Mouse (Mus musculus) liver, adult 2 months (tissue): Measurements from ENCODE around the gene Apex1. TPM values are rescaled to one million over a fixed set of nuclear protein-coding genes. Genes with fewer than 3 reads are reported as not detected.
"Not testable (repeated sequence)": the region's sequence is repeated elsewhere in the genome, so short reads cannot be mapped to it uniquely, and the experiment has no call there.

ENCODE experiments used
- DNase-seq: peaks from one replicate; pipeline ENCODE4 v3.0.0-alpha.2; 2011; ENCODE audit warnings: low read depth, low spot score; ENCODE audit errors: extremely low read depth
- H3K27ac ChIP-seq: fragments of 200-500 bp; replicated peaks from 2 replicates; pipeline ENCODE4 v1.5.1; 2012; ENCODE audit warnings: low read depth, mild to moderate bottlenecking, control low read depth, inconsistent platforms, low read length; ENCODE audit not compliant: insufficient read depth
- H3K27me3 ChIP-seq: fragments of 200-500 bp; 2 replicates; pipeline ENCODE4 v1.6.1; 2012; ENCODE audit warnings: mild to moderate bottlenecking, moderate library complexity, low read length, inconsistent platforms; ENCODE audit not compliant: control insufficient read depth, insufficient read depth
- H3K36me3 ChIP-seq: fragments of 200-500 bp; 2 replicates; pipeline ENCODE4 v1.6.1; 2012; ENCODE audit warnings: low read length, inconsistent platforms; ENCODE audit not compliant: control insufficient read depth, insufficient read depth
- H3K4me1 ChIP-seq: fragments of 200-500 bp; 2 replicates; pipeline ENCODE4 v1.6.1; 2011; ENCODE audit warnings: low read length; ENCODE audit not compliant: control insufficient read depth, insufficient read depth
- H3K4me3 ChIP-seq: fragments of 200-500 bp; 2 replicates; pipeline ENCODE4 v1.5.1; 2011; ENCODE audit warnings: low read depth, mild to moderate bottlenecking, control low read depth, low read length, moderate library complexity; ENCODE audit not compliant: insufficient read depth
- H3K79me2 ChIP-seq: fragments of 200-500 bp; 2 replicates; pipeline ENCODE4 v1.6.1; 2012; ENCODE audit warnings: inconsistent platforms, mild to moderate bottlenecking, low read length, moderate library complexity; ENCODE audit not compliant: control insufficient read depth, insufficient read depth
- H3K9ac ChIP-seq: fragments of 200-500 bp; 2 replicates; pipeline ENCODE4 v1.6.1; 2012; ENCODE audit warnings: low read depth, mild to moderate bottlenecking, control low read depth, inconsistent platforms, low read length
- CTCF ChIP-seq: fragments of 200-500 bp; IDR thresholded peaks from 2 replicates; pipeline ENCODE4 v1.5.1; 2011; ENCODE audit warnings: low read depth, low read length, control low read depth
- POLR2A ChIP-seq: fragments of 200-500 bp; IDR thresholded peaks from 2 replicates; pipeline ENCODE4 v1.6.1; 2011; ENCODE audit warnings: low read length, control low read depth; ENCODE audit not compliant: insufficient read depth; ENCODE audit errors: extremely low read depth
- WGBS: fragments of 180-500 bp; shearing (Covaris S2); methylation state at CpG from one replicate; pipeline ENCODE4 v1.1.7; 2018; 5-methylcytosine and 5-hydroxymethylcytosine counted together
- polyA plus RNA-seq: library from polyadenylated mRNA; depleted of rRNA; stranded (reverse); fragments of >200 nt; gene quantifications from 2 replicates; pipeline ENCODE4 v1.2.3, GENCODE M21; 2012
- total RNA-seq: library from RNA; depleted of rRNA; stranded (reverse); fragments of >200 nt; gene quantifications from 2 replicates; pipeline ENCODE4 v1.2.3, GENCODE M21; 2014

Apex1 gene
- total and polyA plus RNA-seq, 2 experiments: 27.8 to 28.4 TPM

DNA sequence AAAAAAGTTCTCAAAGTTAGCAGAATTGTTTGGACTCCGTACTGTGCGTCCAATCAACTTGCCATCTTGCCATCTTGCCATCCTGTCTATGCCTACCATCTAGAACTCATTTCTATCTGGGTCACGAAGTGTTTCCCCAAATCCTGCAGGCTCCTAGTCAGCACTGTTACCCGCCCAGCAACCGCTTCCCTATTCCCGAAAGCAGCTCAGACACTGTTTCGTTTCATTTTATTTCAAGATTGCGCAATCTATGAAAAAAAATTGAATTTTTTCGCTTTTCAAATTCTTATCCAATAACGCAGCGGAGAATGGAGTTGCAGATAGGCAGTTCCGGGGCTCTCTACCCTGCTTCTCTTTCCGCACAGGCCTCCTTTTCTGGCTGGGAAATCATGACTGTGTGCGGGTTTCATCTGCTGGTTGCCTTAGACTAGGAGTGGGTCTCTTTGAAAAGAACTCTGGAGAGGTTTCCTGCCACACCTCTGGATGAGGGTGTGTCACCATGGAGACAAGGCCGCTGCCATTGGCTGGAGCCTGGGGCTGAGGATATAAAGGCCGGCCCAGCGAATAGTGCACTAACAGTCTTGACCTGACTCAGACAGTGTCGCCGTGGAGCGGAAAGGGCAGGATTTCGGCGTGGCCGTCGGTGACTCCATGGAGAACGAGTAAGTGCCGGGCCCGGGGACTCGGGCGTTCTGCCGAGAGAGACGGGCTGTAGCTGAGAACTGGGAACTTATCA lies 19.3 kb downstream of the Apex1 start, which contains the start of gene Gm49342:
Gene Gm49342, plus strand, starts transcription at position 586 of the 736 bp plus-strand sequence.
- 3% methylated on average over 31 of the region's 31 CpGs for WGBS
- TF ChIP-seq POLR2A: peak; percentile 99
- TF ChIP-seq CTCF: peak; percentile 47; the same call in 1 of the 2 replicates
- Histone ChIP-seq H3K4me3 (peak within 1 kb of the TSS; percentile 67), H3K4me1 (0 out of 2 replicates have a peak, but pooled peaks cover 2% of the 10 kb centered on the region), H3K36me3 (peaks cover 1% of the 10 kb centered on the region), H3K27me3 (no peaks in the 10 kb centered on the region), H3K9ac (peak within 1 kb of the TSS; percentile 70), H3K79me2 (no peaks in the 10 kb centered on the region; the same call in 1 of the 2 replicates), H3K27ac (peak within 1 kb of the TSS; percentile 94)
- DNase-seq: peak; percentile 91

- TF ChIP-seq CTCF: peak; percentile 23; the same call in 1 of the 2 replicates
- WGBS: under 1% methylated on average over 15 of the region's 15 CpGs
- Histone ChIP-seq H3K4me3 (peak overlapping the region; percentile 67), H3K27ac (peak overlapping the region; percentile 94), H3K9ac (peak overlapping the region; percentile 70)
- H3K79me2 ChIP-seq, H3K36me3 ChIP-seq, H3K27me3 ChIP-seq, H3K4me1 ChIP-seq: not testable (repeated sequence)
- DNase-seq: peak; percentile 46
Observed at GRCm38 (mm10) chr14:50944668-50945033, 19.9 kb downstream of the Apex1 start.

GRCm38 (mm10) chr14:50945081-50945480 lies 20.3 kb downstream of the Apex1 start:
- Histone ChIP-seq H3K4me3 (peak overlapping the region; percentile 67), H3K9ac (peak overlapping the region; percentile 70; the same call in 1 of the 2 replicates), H3K27ac (peak overlapping the region; percentile 94)
- not testable (repeated sequence) for H3K79me2 ChIP-seq, H3K4me1 ChIP-seq, DNase-seq, H3K27me3 ChIP-seq, H3K36me3 ChIP-seq
- 2% methylated on average over 6 of the region's 6 CpGs for WGBS

DNA sequence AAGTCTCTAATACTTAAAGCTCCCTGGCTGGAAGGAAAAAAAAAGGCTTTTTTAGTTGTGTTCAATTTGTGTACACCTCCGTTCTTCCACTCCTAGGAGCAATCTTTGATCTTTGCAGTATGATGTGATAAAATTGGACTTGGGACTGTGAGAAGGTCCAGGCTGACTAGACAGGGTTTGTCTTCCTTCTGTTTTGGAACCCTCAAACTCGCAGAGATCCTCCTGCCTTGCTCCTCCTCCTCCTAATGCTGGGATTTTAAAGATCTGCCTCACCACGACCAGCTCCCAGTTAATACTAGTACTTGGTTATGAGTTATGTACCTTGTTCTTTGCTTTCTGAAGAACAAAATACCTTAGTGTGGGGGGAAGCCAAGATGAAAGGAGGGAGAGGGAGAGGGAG lies 20.8 kb downstream of the Apex1 start:
- not testable (repeated sequence) for H3K27me3 ChIP-seq, H3K79me2 ChIP-seq, H3K36me3 ChIP-seq, H3K4me1 ChIP-seq
- peak overlapping the region; percentile 52; the same call in 1 of the 2 replicates for H3K9ac ChIP-seq
- peak; percentile 69 for DNase-seq
- WGBS: under 1% methylated on average over 3 of the region's 3 CpGs
- H3K27ac ChIP-seq: peak overlapping the region; percentile 94
- H3K4me3 ChIP-seq: peak overlapping the region; percentile 52

DNA sequence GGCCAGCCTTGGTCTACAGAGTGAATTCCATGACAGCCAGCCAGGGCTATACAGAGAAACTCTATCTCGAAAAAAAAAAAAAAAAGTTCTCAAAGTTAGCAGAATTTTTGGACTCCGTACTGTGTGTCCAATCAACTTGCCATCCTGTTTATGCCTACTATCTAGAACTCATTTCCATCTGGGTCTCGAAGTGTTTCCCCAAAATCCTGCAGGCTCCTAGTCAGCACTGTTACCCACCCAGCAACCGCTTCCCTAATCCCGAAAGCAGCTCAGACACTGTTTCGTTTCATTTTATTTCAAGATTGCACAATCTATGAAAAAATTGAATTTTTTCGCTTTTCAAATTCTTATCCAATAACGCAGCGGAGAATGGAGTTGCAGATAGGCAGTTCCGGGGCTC lies 30.7 kb downstream of the Apex1 start:
- peaks cover 12% of the 10 kb centered on the region for H3K36me3 ChIP-seq
- H3K4me1 ChIP-seq: peaks cover 4% of the 10 kb centered on the region; the same call in 1 of the 2 replicates
- H3K9ac ChIP-seq: no peak overlapping the region
- peak; percentile 24 for DNase-seq
- H3K27ac ChIP-seq: no peak overlapping the region
- H3K4me3 ChIP-seq: no peak overlapping the region
- WGBS: 62% methylated on average over 10 of the region's 10 CpGs
- H3K27me3 ChIP-seq: no peaks in the 10 kb centered on the region
- H3K79me2 ChIP-seq: no peaks in the 10 kb centered on the region
- TF ChIP-seq CTCF (no peak), POLR2A (no peak)

- peak within 1 kb of the TSS; percentile 22 for H3K4me3 ChIP-seq
- not testable (repeated sequence) for DNase-seq, H3K4me1 ChIP-seq, H3K36me3 ChIP-seq, H3K79me2 ChIP-seq, H3K27me3 ChIP-seq
- H3K9ac ChIP-seq: peak within 1 kb of the TSS; percentile 18; the same call in 1 of the 2 replicates
- peak within 1 kb of the TSS; percentile 73 for H3K27ac ChIP-seq
- WGBS: 51% methylated on average over 19 of the region's 19 CpGs
Observed at GRCm38 (mm10) chr14:50955942-50956508, 31.3 kb downstream of the Apex1 start, which contains the start of gene Pnp2. Pnp2 (plus strand) TSS chr14:50955992.

DNA sequence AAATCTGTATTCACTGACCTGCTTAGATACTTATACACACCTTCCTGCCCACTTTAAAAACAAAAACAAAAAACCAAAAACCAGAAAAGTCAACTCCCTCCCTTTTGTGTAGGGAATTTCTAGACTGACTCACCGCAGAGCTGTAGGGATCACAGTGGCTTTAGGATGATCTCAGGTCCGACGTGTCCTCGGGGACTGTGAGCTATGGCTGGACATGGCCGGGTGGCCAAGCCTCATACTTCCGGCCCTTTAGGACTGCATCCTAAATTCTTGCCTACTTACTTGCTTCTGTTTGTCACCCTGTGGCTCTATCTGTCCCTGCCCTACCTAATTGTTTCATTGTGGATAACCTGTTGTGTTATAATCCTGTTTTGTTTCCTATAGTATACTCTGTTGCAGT lies 32.0 kb downstream of the Apex1 start:
- peak overlapping the region; percentile 22; the same call in 1 of the 2 replicates for H3K4me3 ChIP-seq
- not testable (repeated sequence) for DNase-seq, H3K36me3 ChIP-seq, H3K9ac ChIP-seq, H3K79me2 ChIP-seq, H3K4me1 ChIP-seq, H3K27me3 ChIP-seq
- 89% methylated on average over 6 of the region's 6 CpGs for WGBS
- H3K27ac ChIP-seq: peak overlapping the region; percentile 73

DNA sequence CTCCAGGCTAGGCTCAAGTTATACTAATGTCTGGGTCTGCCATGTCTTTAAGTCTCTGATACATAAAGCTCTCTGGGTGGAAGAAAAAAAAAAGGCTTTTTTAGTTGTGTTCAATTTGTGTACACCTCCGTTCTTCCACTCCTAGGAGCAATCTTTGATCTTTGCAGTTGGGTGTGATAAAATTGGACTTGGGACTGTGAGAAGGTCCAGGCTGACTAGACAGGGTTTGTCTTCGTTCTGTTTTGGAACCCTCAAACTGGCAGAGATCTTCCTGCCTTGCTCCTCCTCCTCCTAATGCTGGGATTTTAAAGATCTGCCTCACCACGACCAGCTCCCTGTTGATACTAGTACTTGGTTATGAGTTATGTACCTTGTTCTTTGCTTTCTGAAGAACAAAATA lies 32.4 kb downstream of the Apex1 start:
- not testable (repeated sequence) for H3K4me3 ChIP-seq, H3K27me3 ChIP-seq, H3K36me3 ChIP-seq, H3K9ac ChIP-seq, H3K4me1 ChIP-seq, H3K79me2 ChIP-seq
- WGBS: 14% methylated on average over 3 of the region's 3 CpGs
- peak; percentile 71 for DNase-seq
- peak overlapping the region; percentile 61 for H3K27ac ChIP-seq
